Mouse (Mus musculus) brain, embryonic 14.5 days (tissue): ENCODE data around the gene Ptma.

ENCODE experiments used
- CTCF ChIP-seq: fragments of 200-500 bp; IDR thresholded peaks from 2 replicates; pipeline ENCODE4 v1.5.1; 2012; ENCODE audit warnings: inconsistent platforms, mild to moderate bottlenecking, moderate library complexity, borderline replicate concordance; ENCODE audit not compliant: insufficient read depth, insufficient read length; ENCODE audit errors: extremely low read depth
- POLR2A ChIP-seq: fragments of 200-500 bp; IDR thresholded peaks from 2 replicates; pipeline ENCODE4 v1.6.1; 2012; ENCODE audit warnings: mild to moderate bottlenecking, inconsistent platforms, borderline replicate concordance; ENCODE audit not compliant: poor library complexity, insufficient read depth, insufficient read length, severe bottlenecking; ENCODE audit errors: extremely low read depth

GRCm38 (mm10) chr1:86489901-86490300 lies 36.6 kb upstream of the Ptma start:
- TF ChIP-seq POLR2A (no peak), CTCF (no peak)
